Comparison of ENCODE assay signal across 14 mouse cellular contexts in genomic region chr15:12027807-12028206, GRCm38 (mm10).
"Had no signal": no experiment of that assay in that cellular context is flagged by ENCODE, and none has a peak within 500 bp of the region (broad histone marks: within the 10 kb centered on the region; RNA-seq: fewer than 3 reads in every experiment).

No protein-coding gene starts in this region.

- H3K4me3 ChIP-seq: kidney, embryonic 15.5 days; limb, embryonic 12.5 days; liver, embryonic 13.5 days; lung, embryonic 15.5 days; megakaryocyte, embryonic 14.5 days; midbrain, embryonic 15.5 days had no signal

- H3K9ac ChIP-seq: kidney, embryonic 15.5 days; limb, embryonic 12.5 days; liver, embryonic 13.5 days; liver, postnatal 0 days; lung, embryonic 15.5 days; midbrain, embryonic 15.5 days had no signal

- ATAC-seq: liver, postnatal 0 days; midbrain, embryonic 15.5 days had no signal

- DNase-seq: kidney, adult 11 months; kidney, postnatal 25 days; liver; liver, embryonic 13.5 days; liver, postnatal 0 days; lung, postnatal 36 days; right cerebral cortex, adult 18-20 months; thymus, postnatal 14 days had no signal

- H3K4me1 ChIP-seq: kidney, embryonic 15.5 days; liver, embryonic 13.5 days; midbrain, embryonic 15.5 days had no signal

- H3K27ac ChIP-seq: kidney, embryonic 15.5 days; limb, embryonic 12.5 days; liver, embryonic 13.5 days; lung, embryonic 15.5 days; midbrain, embryonic 15.5 days had no signal

- H3K36me3 ChIP-seq: kidney, embryonic 15.5 days; limb, embryonic 12.5 days; liver, embryonic 13.5 days; lung, embryonic 15.5 days; midbrain, embryonic 15.5 days had no signal

- H3K9me3 ChIP-seq: kidney, embryonic 15.5 days; limb, embryonic 12.5 days; liver, embryonic 13.5 days; lung, embryonic 15.5 days; megakaryocyte, embryonic 14.5 days; midbrain, embryonic 15.5 days had no signal

- H3K27me3 ChIP-seq: kidney, embryonic 15.5 days; limb, embryonic 12.5 days; liver, embryonic 13.5 days; lung, embryonic 15.5 days; midbrain, embryonic 15.5 days had no signal

- H3K4me2 ChIP-seq: kidney, embryonic 15.5 days; limb, embryonic 12.5 days; liver, embryonic 13.5 days; lung, embryonic 15.5 days; midbrain, embryonic 11.5 days; midbrain, embryonic 15.5 days had no signal
